Mouse (Mus musculus): ENCODE data around the gene Fxyd2.

Fxyd2 gene

GRCm38 (mm10) chr9:45391299-45391698, 8.2 kb upstream of the Fxyd2 start:
- no peak for DNase-seq (ENCODE audit: low spot score)

GRCm38 (mm10) chr9:45395218-45395617, 4.3 kb upstream of the Fxyd2 start:
- DNase-seq (ENCODE audit: low spot score): no peak

GRCm38 (mm10) chr9:45395796-45396195, 3.7 kb upstream of the Fxyd2 start:
- DNase-seq (ENCODE audit: low spot score): no peak

GRCm38 (mm10) chr9:45398336-45398735, 1.1 kb upstream of the Fxyd2 start:
- no peak for DNase-seq (ENCODE audit: low spot score)

- no peak for DNase-seq (ENCODE audit: low spot score)
Observed at GRCm38 (mm10) chr9:45401851-45402250, 2.4 kb downstream of the Fxyd2 start.

GRCm38 (mm10) chr9:45402957-45403356, 3.5 kb downstream of the Fxyd2 start:
- DNase-seq (ENCODE audit: low spot score): no peak

- no peak for DNase-seq (ENCODE audit: low spot score)
Observed at GRCm38 (mm10) chr9:45405694-45406093, 6.2 kb downstream of the Fxyd2 start.

GRCm38 (mm10) chr9:45406808-45407207, 7.3 kb downstream of the Fxyd2 start:
- no peak for DNase-seq (ENCODE audit: low spot score)

GRCm38 (mm10) chr9:45407706-45408675, 8.5 kb downstream of the Fxyd2 start:
- no peak for DNase-seq (ENCODE audit: low spot score)

GRCm38 (mm10) chr9:45410193-45410592, 10.7 kb downstream of the Fxyd2 start:
- no peak for DNase-seq (ENCODE audit: low spot score)

- DNase-seq (ENCODE audit: low spot score): no peak
Observed at GRCm38 (mm10) chr9:45410614-45411013, 11.1 kb downstream of the Fxyd2 start.

GRCm38 (mm10) chr9:45411111-45411510, 11.6 kb downstream of the Fxyd2 start:
- DNase-seq (ENCODE audit: low spot score): no peak

- DNase-seq (ENCODE audit: low spot score): no peak
Observed at GRCm38 (mm10) chr9:45411803-45412202, 12.3 kb downstream of the Fxyd2 start.

GRCm38 (mm10) chr9:45412287-45412686, 12.8 kb downstream of the Fxyd2 start:
- peak; percentile 63 for DNase-seq (ENCODE audit: low spot score)

GRCm38 (mm10) chr9:45412700-45413477, 13.4 kb downstream of the Fxyd2 start:
- no peak for DNase-seq (ENCODE audit: low spot score)

- peak; percentile 32 for DNase-seq (ENCODE audit: low spot score)
Observed at GRCm38 (mm10) chr9:45413478-45414140, 14.1 kb downstream of the Fxyd2 start.

- DNase-seq (ENCODE audit: low spot score): peak; percentile 24
Observed at GRCm38 (mm10) chr9:45415912-45416311, 16.4 kb downstream of the Fxyd2 start.

GRCm38 (mm10) chr9:45417245-45417644, 17.8 kb downstream of the Fxyd2 start:
- DNase-seq (ENCODE audit: low spot score): peak; percentile 23

GRCm38 (mm10) chr9:45418252-45418651, 18.8 kb downstream of the Fxyd2 start:
- no peak for DNase-seq (ENCODE audit: low spot score)

- no peak for DNase-seq (ENCODE audit: low spot score)
Observed at GRCm38 (mm10) chr9:45421209-45421608, 21.7 kb downstream of the Fxyd2 start.

- DNase-seq (ENCODE audit: low spot score): no peak
Observed at GRCm38 (mm10) chr9:45422761-45423298, 23.4 kb downstream of the Fxyd2 start.

- no peak for DNase-seq (ENCODE audit: low spot score)
Observed at GRCm38 (mm10) chr9:45426456-45426855, 27.0 kb downstream of the Fxyd2 start, which contains the start of gene Dscaml1. Gene Dscaml1, plus strand, starts transcription at chr9:45426628.

All from c-Kit-positive CD71-positive TER-119-positive erythroid progenitor cells, embryonic 14.5 days (primary cell).